Mouse (Mus musculus) B cell, adult 67 days (primary cell): ENCODE results near the gene Senp5. TPM values are rescaled to one million over a fixed set of nuclear protein-coding genes. Genes with fewer than 3 reads are reported as not detected.

ENCODE experiments used
- total RNA-seq, 2 experiments: library from RNA; stranded (reverse); gene quantifications; 4 replicates each; pipeline ENCODE4 v1.2.4; 2023

The Senp5 gene
- total RNA-seq, result 10 to 100 TPM; 34.3 to 35.6 TPM

GRCm38 (mm10) chr16:32002509-32003477, at the start of gene Senp5:
Senp5 (minus strand) TSS chr16:32003287.

GRCm38 (mm10) chr16:31948345-31948774, 54.7 kb downstream of the Senp5 start, which contains the start of the genes 0610012G03Rik and Ncbp2:
0610012G03Rik (minus strand) TSS chr16:31948494.
Ncbp2 (plus strand) TSS chr16:31948513.

GRCm38 (mm10) chr16:31933751-31934549, 69.1 kb downstream of the Senp5 start, which contains the start of gene Pigz:
Pigz (plus strand) TSS chr16:31933851.

Other genes with a start within 250 kb of the Senp5 start
- gene Meltf, start 124.5 kb downstream of the Senp5 start, total RNA-seq, result not detected
- gene Pigz, start 69.4 kb downstream of the Senp5 start, total RNA-seq, result not detected
- 10 to 100 TPM; 17.0 to 17.2 TPM for gene 0610012G03Rik, start 54.8 kb downstream of the Senp5 start, total RNA-seq
- gene Ncbp2, start 54.8 kb downstream of the Senp5 start, total RNA-seq, result 10 to 100 TPM; 24.4 to 24.9 TPM
- gene Pak2, start 76.1 kb upstream of the Senp5 start, total RNA-seq, result 10 to 100 TPM; 82.6 to 86.3 TPM
- gene Pigx, start 96.5 kb upstream of the Senp5 start, total RNA-seq, result 10 to 100 TPM; 35.3 to 38.7 TPM
- gene Cep19, start 96.5 kb upstream of the Senp5 start, total RNA-seq, result 1 to 10 TPM; 4.8 to 7.1 TPM
- 100 to 1,000 TPM; 223 to 245 TPM for gene Nrros, start 162.3 kb upstream of the Senp5 start, total RNA-seq
- not detected for gene Bex6, start 176.5 kb upstream of the Senp5 start, total RNA-seq
- gene Fbxo45, start 243.9 kb upstream of the Senp5 start, total RNA-seq, result 10 to 100 TPM; 11.5 to 12.8 TPM
- 10 to 100 TPM; 10.9 to 14.0 TPM for gene Wdr53, start 243.9 kb upstream of the Senp5 start, total RNA-seq